17 mouse cellular contexts compared by ENCODE assay signal in genomic region chr2:92065269-92065888, GRCm38 (mm10). TPM values are rescaled to one million over a fixed set of nuclear protein-coding genes. Genes with fewer than 3 reads are reported as not detected.
DNase-seq lines count a peak whose midpoint lies in the region; ATAC-seq and TF ChIP-seq lines count a peak whose summit lies in the region.
"Had no signal": no experiment of that assay in that cellular context is flagged by ENCODE, and none has a peak within 500 bp of the region (broad histone marks: within the 10 kb centered on the region; RNA-seq: fewer than 3 reads in every experiment).

No protein-coding gene starts in this region.

- H3K27ac ChIP-seq in liver, postnatal 0 days (ENCODE audit: low read depth) = no peak overlapping the region
- H3K27ac ChIP-seq in liver, embryonic 11.5 days (ENCODE audit: low read depth, low read length) = no peak overlapping the region
- H3K27ac ChIP-seq in macrophage = 0 out of 2 replicates have a peak overlapping the region, but pooled peaks have one; percentile 13
- H3K27ac ChIP-seq: forebrain, embryonic 10.5 days; hindbrain, embryonic 12.5 days; liver, embryonic 13.5 days had no signal

- H3K4me1 ChIP-seq in liver, postnatal 0 days (ENCODE audit: insufficient read depth) = 0 out of 2 replicates have a peak, but pooled peaks cover 2% of the 10 kb centered on the region
- no peaks in the 10 kb centered on the region for H3K4me1 ChIP-seq in liver, embryonic 11.5 days (replicated peaks; ENCODE audit: control insufficient read depth, insufficient read depth, low read length)
- H3K4me1 ChIP-seq: hindbrain, embryonic 12.5 days; liver, embryonic 13.5 days had no signal

- H3K9ac ChIP-seq in liver, postnatal 0 days (replicated peaks) = no peak overlapping the region
- H3K9ac ChIP-seq in liver, embryonic 11.5 days (ENCODE audit: low read depth, low read length) = no peak overlapping the region
- H3K9ac ChIP-seq: hindbrain, embryonic 12.5 days; liver, embryonic 13.5 days had no signal

- WGBS in liver, postnatal 0 days (ENCODE audit: insufficient replicate concordance) = 49% methylated on average over 8 of the region's 8 CpGs
- 65% methylated on average over 8 of the region's 8 CpGs for WGBS in liver, embryonic 11.5 days
- WGBS in macrophage (ENCODE audit: missing documents) = 21% methylated on average over 8 of the region's 8 CpGs

- H3K4me3 ChIP-seq in liver, postnatal 0 days (ENCODE audit: low read depth, low read length) = no peak overlapping the region
- no peak overlapping the region for H3K4me3 ChIP-seq in liver, embryonic 11.5 days (ENCODE audit: low read depth, low read length)
- no peak overlapping the region for H3K4me3 ChIP-seq in macrophage (ENCODE audit: inconsistent target)
- H3K4me3 ChIP-seq: forebrain, embryonic 10.5 days; hindbrain, embryonic 12.5 days; liver, embryonic 13.5 days had no signal

- no peaks in the 10 kb centered on the region for H3K36me3 ChIP-seq in liver, postnatal 0 days (replicated peaks; ENCODE audit: insufficient read depth, low read length)
- H3K36me3 ChIP-seq in liver, embryonic 11.5 days (ENCODE audit: control insufficient read depth, insufficient read depth, low read length) = no peaks in the 10 kb centered on the region
- no peaks in the 10 kb centered on the region for H3K36me3 ChIP-seq in macrophage (ENCODE audit: inconsistent target)
- H3K36me3 ChIP-seq: forebrain, embryonic 10.5 days; hindbrain, embryonic 12.5 days; liver, embryonic 13.5 days had no signal

- no peaks in the 10 kb centered on the region for H3K9me3 ChIP-seq in liver, postnatal 0 days (ENCODE audit: low read length)
- H3K9me3 ChIP-seq in liver, embryonic 11.5 days (ENCODE audit: control insufficient read depth, low read length) = no peaks in the 10 kb centered on the region
- H3K9me3 ChIP-seq: forebrain, embryonic 10.5 days; hindbrain, embryonic 12.5 days; liver, embryonic 13.5 days had no signal

- H3K27me3 ChIP-seq in liver, postnatal 0 days (ENCODE audit: insufficient read depth, low read length) = peaks cover 10% of the 10 kb centered on the region
- peaks cover 9% of the 10 kb centered on the region for H3K27me3 ChIP-seq in liver, embryonic 11.5 days (replicated peaks; ENCODE audit: control insufficient read depth, insufficient read depth, low read length)

- TF ChIP-seq CTCF in liver, postnatal 0 days (IDR thresholded peaks at IDR 0.05; ENCODE audit: low read depth) = no peak

- peak; percentile 28 for DNase-seq in kidney, adult 11 months
- no peak for DNase-seq in kidney, postnatal 10 days
- no peak for DNase-seq in liver, postnatal 0 days
- DNase-seq in liver, embryonic 11.5 days (ENCODE audit: low spot score) = no peak
- no peak for DNase-seq in adrenal gland, postnatal 25 days
- no peak for DNase-seq in urinary bladder, postnatal 4 days (ENCODE audit: low spot score in 2 of 2)
- no peak for DNase-seq in cerebellum, adult 8-10 months
- DNase-seq: cerebellum, adult 9-11 months; heart, postnatal 10 days; liver, embryonic 13.5 days; retina, postnatal 1 day; right cerebral cortex, postnatal 4 days; thymus, postnatal 14 days had no signal

- H3K79me2 ChIP-seq in macrophage (ENCODE audit: inconsistent target) = no peaks in the 10 kb centered on the region

- H3K4me2 ChIP-seq in liver, postnatal 0 days (ENCODE audit: low read depth, low read length) = no peak overlapping the region
- no peak overlapping the region for H3K4me2 ChIP-seq in liver, embryonic 11.5 days
- H3K4me2 ChIP-seq: heart, embryonic 11.5 days; hindbrain, embryonic 12.5 days; liver, embryonic 13.5 days had no signal

- ATAC-seq in liver, postnatal 0 days = 0 out of 2 replicates have a peak, but pooled peaks have one; percentile 44
- ATAC-seq in liver, embryonic 11.5 days (replicated peaks; ENCODE audit: low FRiP score) = no peak

- no peak for TF ChIP-seq EP300 in liver, postnatal 0 days (IDR thresholded peaks at IDR 0.05; ENCODE audit: low read depth)

RNA-seq across cellular contexts. Expression of gene Phf21a, which starts 27.5 kb away (rescaled TPM):
- polyA plus RNA-seq in liver, postnatal 0 days (2015; fragmentation: Nextera tagmentation; extraction: Ambion mirVana) = 2.7 TPM in 2 replicates
- 12.5 and 12.7 TPM in 2 replicates for polyA plus RNA-seq in liver, embryonic 11.5 days (2014; fragmentation: Nextera tagmentation; extraction: Ambion mirVana)
- 100 to 1,000 TPM; 126 to 342 (median 206) TPM for total RNA-seq in macrophage (2018; cell fraction: chromatin; rRNA removed)
- total RNA-seq in macrophage (2018; cell fraction: cytosol; rRNA removed) = 10 to 100 TPM; 18.7 to 37.0 (median 29.3) TPM
- 100 to 1,000 TPM in 18 of 26 experiments, 10 to 100 TPM in 8; 69.0 to 185 (median 111) TPM for total RNA-seq in macrophage (2018; cell fraction: nucleus; rRNA removed)
- polyA plus RNA-seq in macrophage (2018) = 18.4 to 55.5 TPM (median 28.0 TPM) in 3 replicates
- total RNA-seq in adrenal gland, postnatal 25 days (2021) = 91.3 and 95.3 TPM in 2 replicates

RNA-seq across cellular contexts. Expression of gene Creb3l1, which starts 41.1 kb away (rescaled TPM):
- polyA plus RNA-seq in liver, postnatal 0 days (2015; fragmentation: Nextera tagmentation; extraction: Ambion mirVana) = 0.63 TPM in 2 replicates
- 5.7 and 6.1 TPM in 2 replicates for polyA plus RNA-seq in liver, embryonic 11.5 days (2014; fragmentation: Nextera tagmentation; extraction: Ambion mirVana)
- total RNA-seq in macrophage (2018; cell fraction: chromatin; rRNA removed) = 10 to 100 TPM in 1 of 26 experiments, 1 to 10 TPM in 2, under 1 TPM in 10, not detected in 13; 0.23 to 13.5 (median 0.44) TPM
- 1 to 10 TPM; 1.8 to 7.9 (median 4.0) TPM for total RNA-seq in macrophage (2018; cell fraction: cytosol; rRNA removed)
- total RNA-seq in macrophage (2018; cell fraction: nucleus; rRNA removed) = 1 to 10 TPM in 17 of 26 experiments, under 1 TPM in 9; 0.32 to 4.6 (median 1.4) TPM
- polyA plus RNA-seq in macrophage (2018) = 1.7 to 7.4 TPM (median 6.5 TPM) in 3 replicates
- total RNA-seq in adrenal gland, postnatal 25 days (2021) = 4.3 and 8.4 TPM in 2 replicates
